Mouse (Mus musculus) forebrain, embryonic 16.5 days (tissue): Measurements from ENCODE around the gene Slc2a9. TPM values are rescaled to one million over a fixed set of nuclear protein-coding genes. Genes with fewer than 3 reads are reported as not detected.

ENCODE experiments used
- ATAC-seq: fragments of 200-750 bp; cut with Nextera tagmentation; 2 replicates; pipeline ENCODE4 v1.8.0; 2017; ENCODE audit warnings: mild to moderate bottlenecking, moderate library complexity
- H3K27ac ChIP-seq: fragments of 300-500 bp; sonication (generic); 2 replicates; pipeline ENCODE4 v1.5.1; 2014; ENCODE audit warnings: low read length, control low read depth
- H3K27me3 ChIP-seq: fragments of 300-500 bp; sonication (generic); replicated peaks from 2 replicates; pipeline ENCODE4 v1.6.1; 2014; ENCODE audit warnings: low read length; ENCODE audit not compliant: control insufficient read depth, insufficient read depth
- H3K36me3 ChIP-seq: fragments of 300-500 bp; sonication (generic); 2 replicates; pipeline ENCODE4 v1.6.1; 2014; ENCODE audit not compliant: control insufficient read depth, insufficient read depth
- H3K4me1 ChIP-seq: fragments of 300-500 bp; sonication (generic); replicated peaks from 2 replicates; pipeline ENCODE4 v1.6.1; 2014; ENCODE audit warnings: low read length; ENCODE audit not compliant: control insufficient read depth, insufficient read depth
- H3K4me2 ChIP-seq: fragments of 300-500 bp; sonication (generic); 2 replicates; pipeline ENCODE4 v1.6.1; 2014; ENCODE audit warnings: mild to moderate bottlenecking, low read length, control low read depth
- H3K4me3 ChIP-seq: fragments of 300-500 bp; sonication (generic); replicated peaks from 2 replicates; pipeline ENCODE4 v1.5.1; 2014; ENCODE audit warnings: mild to moderate bottlenecking, low read length, control low read depth
- H3K9ac ChIP-seq: fragments of 300-500 bp; sonication (generic); replicated peaks from 2 replicates; pipeline ENCODE4 v1.6.1; 2014; ENCODE audit warnings: low read depth, low read length, control low read depth
- H3K9me3 ChIP-seq: fragments of 300-500 bp; sonication (generic); 2 replicates; pipeline ENCODE4 v1.6.1; 2016; ENCODE audit warnings: low read length; ENCODE audit not compliant: control insufficient read depth
- WGBS: fragments of 180-500 bp; shearing (Covaris S2); extraction: QIAGEN DNeasy Blood & Tissue Kit; methylation state at CpG from one replicate; pipeline ENCODE4 v1.1.7; 2014; 5-methylcytosine and 5-hydroxymethylcytosine counted together
- polyA plus RNA-seq: library from polyadenylated mRNA; unstranded; fragments of >200 nt; fragmentation: Nextera tagmentation; extraction: Ambion mirVana; gene quantifications from 2 replicates; pipeline ENCODE4 v1.2.1, GENCODE M21; 2015

Slc2a9 gene
- polyA plus RNA-seq, 1 experiment from 2014 or later = 0.35 TPM

DNA sequence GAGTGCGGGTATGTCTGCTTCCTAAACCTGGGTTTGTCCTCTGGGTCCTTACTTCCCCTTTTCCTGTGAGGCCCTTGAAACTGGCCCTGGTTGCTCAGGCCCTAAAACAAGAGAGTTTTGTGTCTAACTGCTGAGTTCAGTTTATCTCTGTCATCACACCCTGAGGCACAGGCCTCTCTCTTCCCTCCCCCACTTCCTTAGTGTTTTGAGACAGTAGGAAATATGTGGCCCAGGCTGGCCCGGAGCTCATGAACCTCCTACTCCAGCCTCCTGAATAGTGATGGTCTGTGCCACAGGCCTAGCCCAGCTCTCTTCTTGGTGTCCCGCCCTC is 2.5 kb upstream of the Slc2a9 start:
- Histone ChIP-seq H3K4me1 (no peaks in the 10 kb centered on the region), H3K4me2 (no peak overlapping the region), H3K4me3 (no peak overlapping the region), H3K9ac (no peak overlapping the region), H3K9me3 (no peaks in the 10 kb centered on the region), H3K27me3 (no peaks in the 10 kb centered on the region), H3K36me3 (no peaks in the 10 kb centered on the region), H3K27ac (no peak overlapping the region)
- ATAC-seq = no peak
- WGBS = 85% methylated on average over 3 of the region's 3 CpGs

DNA sequence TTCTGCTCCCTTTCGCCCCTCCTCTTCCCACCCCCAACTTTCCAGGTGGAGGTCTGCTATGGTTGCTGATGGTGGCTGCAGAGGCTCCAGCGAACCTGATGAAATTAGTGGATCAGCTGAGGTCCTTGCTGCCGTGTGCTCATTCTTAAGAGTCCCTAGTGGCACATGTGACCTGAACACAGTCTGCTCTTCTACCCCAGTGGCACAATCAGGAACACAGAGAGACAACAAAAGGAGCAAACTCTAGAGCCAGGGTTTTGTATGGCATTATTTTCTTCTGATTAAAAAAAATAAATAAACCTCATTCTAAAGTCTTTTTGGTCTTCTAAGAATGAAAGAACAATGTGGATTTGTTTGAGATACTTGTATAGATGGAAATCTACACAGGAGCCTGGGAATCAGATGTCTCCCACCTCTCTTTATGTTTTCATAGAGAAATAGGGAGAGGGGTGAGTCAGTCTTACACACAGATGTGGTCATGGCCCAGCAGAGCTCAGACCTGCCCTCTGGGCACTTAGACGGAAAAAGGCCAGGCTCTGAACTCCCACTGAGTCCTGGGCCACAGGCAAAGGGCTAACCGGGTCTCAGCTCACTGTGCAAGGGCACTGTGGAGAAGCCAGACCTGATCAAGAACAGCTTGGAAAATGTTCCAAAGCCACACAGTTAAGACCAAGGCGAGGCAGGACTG is 1.9 kb upstream of the Slc2a9 start:
- WGBS = 64% methylated on average over 6 of the region's 6 CpGs
- Histone ChIP-seq H3K9me3 (no peaks in the 10 kb centered on the region), H3K27ac (no peak overlapping the region), H3K27me3 (no peaks in the 10 kb centered on the region), H3K4me2 (no peak overlapping the region), H3K4me3 (no peak overlapping the region), H3K36me3 (no peaks in the 10 kb centered on the region), H3K4me1 (no peaks in the 10 kb centered on the region), H3K9ac (no peak overlapping the region)
- no peak for ATAC-seq

DNA sequence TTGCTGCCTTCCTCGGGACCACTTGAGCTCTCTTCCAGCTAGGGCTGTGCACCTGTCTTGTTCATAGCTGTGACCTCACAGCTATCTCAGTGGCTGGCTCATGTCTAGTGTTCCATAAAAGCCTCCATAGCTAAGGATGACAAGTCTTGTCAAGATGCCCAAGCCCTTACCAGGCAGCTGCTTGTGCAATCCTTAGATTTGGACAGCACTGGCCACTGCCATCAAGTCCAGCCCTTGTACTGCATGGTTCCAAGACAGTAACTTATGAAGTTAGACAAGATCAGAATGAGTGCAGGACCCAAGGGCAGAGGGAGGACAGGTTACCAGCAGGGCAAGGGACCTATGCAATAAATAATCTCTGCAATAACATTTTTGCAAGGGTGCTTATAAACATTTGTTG is 1.2 kb upstream of the Slc2a9 start:
- Histone ChIP-seq H3K36me3 (no peaks in the 10 kb centered on the region), H3K4me2 (no peak overlapping the region), H3K9ac (no peak overlapping the region), H3K4me1 (no peaks in the 10 kb centered on the region), H3K4me3 (no peak overlapping the region), H3K9me3 (no peaks in the 10 kb centered on the region), H3K27ac (no peak overlapping the region), H3K27me3 (no peaks in the 10 kb centered on the region)
- no peak for ATAC-seq
- WGBS = 97% methylated on average over 1 of the region's 1 CpGs

DNA sequence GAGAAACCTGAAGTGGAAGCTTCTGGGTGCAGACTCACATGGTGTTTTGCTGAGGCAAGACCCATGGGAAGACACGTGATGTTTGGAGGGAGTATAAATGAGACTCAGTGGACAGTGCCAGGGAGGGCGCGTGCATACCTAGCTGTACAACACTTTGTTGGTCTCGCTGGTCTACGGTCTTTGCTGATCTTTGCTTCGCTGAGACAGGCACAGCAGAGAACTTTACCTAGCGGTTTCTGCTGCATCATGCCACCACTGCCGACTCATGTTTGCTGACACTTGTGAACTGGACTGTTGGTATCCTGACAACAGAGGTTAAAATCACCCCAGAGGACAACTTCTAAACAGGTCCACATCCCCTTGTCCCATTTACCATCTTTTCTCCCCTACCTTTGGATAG is 2.9 kb downstream of the Slc2a9 start:
- H3K27ac ChIP-seq = no peak overlapping the region
- no peaks in the 10 kb centered on the region for H3K9me3 ChIP-seq
- 90% methylated on average over 8 of the region's 8 CpGs for WGBS
- H3K4me1 ChIP-seq = no peaks in the 10 kb centered on the region; the same call in 1 of the 2 replicates
- no peak overlapping the region for H3K4me2 ChIP-seq
- H3K4me3 ChIP-seq = no peak overlapping the region
- no peak for ATAC-seq
- no peak overlapping the region for H3K9ac ChIP-seq
- H3K27me3 ChIP-seq = no peaks in the 10 kb centered on the region
- H3K36me3 ChIP-seq = no peaks in the 10 kb centered on the region

DNA sequence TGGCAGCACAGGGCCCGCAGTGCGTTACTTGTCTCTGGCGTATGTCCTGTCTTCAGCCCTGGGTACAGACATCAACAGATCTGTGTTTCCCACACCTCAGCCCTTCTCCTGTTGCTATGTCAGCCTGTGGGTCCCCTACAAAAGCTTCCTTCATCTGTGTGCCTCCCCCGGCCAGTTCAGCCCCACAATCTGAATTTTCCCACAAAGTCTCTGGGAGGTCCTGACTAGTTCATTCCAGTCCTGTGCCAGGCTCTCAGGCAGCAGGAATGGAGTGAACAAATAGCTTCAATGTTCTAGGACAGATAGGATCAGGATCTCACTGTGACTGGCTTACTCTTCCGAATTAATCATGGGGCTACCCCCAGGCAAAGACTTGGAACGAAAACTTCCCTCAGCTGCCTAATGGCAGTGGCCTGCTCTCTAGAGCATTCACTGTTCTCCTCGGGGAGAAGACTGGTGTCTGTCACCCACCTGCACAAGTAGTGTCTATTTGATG is 3.6 kb downstream of the Slc2a9 start:
- no peaks in the 10 kb centered on the region; the same call in 1 of the 2 replicates for H3K4me1 ChIP-seq
- no peak overlapping the region for H3K9ac ChIP-seq
- no peaks in the 10 kb centered on the region for H3K36me3 ChIP-seq
- peak; percentile 76 for ATAC-seq
- no peak overlapping the region for H3K4me2 ChIP-seq
- 70% methylated on average over 7 of the region's 7 CpGs for WGBS
- no peak overlapping the region for H3K27ac ChIP-seq
- no peak overlapping the region for H3K4me3 ChIP-seq
- H3K27me3 ChIP-seq = no peaks in the 10 kb centered on the region
- H3K9me3 ChIP-seq = no peaks in the 10 kb centered on the region

DNA sequence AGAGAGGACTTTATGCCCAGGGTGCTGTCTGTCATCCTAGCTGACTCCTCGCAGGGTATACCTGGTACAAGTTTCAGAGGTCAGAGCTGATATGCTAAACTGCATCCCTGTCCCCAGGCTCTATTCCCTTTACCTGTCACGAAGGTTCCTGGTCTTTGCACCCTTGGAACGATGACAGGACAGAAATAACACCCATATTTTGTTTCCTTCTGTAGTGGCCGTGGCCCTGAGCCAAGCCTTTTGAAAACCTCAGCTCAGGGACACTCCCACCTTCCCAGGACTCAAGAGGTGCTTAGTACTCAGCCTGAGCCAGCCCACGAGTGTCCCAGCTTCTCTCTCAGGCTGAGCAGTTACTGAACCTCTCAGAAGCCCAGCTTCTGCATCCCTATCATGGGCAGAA is 4.5 kb downstream of the Slc2a9 start:
- no peak for ATAC-seq
- Histone ChIP-seq H3K9me3 (no peaks in the 10 kb centered on the region), H3K27ac (no peak overlapping the region), H3K27me3 (no peaks in the 10 kb centered on the region), H3K4me1 (no peaks in the 10 kb centered on the region; the same call in 1 of the 2 replicates), H3K36me3 (no peaks in the 10 kb centered on the region), H3K9ac (no peak overlapping the region), H3K4me3 (no peak overlapping the region), H3K4me2 (no peak overlapping the region)
- 60% methylated on average over 5 of the region's 5 CpGs for WGBS

DNA sequence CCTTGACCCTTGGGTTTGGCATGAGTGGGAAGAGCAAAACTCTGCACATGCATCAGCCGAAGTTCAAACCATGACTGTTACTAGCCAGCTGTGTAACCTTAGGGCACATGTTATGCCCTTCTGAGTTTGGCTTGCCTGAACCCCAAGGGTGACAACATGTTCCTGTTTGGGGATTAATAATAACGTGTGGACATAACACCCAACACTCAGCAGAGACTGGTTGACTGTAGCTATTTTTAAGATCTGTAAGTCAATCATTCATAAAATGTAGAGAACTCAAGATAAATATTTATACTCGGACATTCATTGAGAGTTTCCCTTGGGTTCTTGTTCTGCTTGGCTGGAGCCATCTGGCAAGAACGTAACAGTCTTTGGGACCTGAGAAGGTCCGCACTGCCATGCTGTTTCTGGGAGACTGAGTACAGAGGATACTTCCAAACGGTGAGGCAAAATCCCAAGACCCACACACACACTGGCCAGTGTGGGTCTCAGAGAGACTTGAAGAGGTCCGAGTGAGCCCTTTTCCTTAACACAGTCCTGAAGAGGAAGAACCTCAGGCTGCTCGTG is 6.4 kb downstream of the Slc2a9 start:
- no peaks in the 10 kb centered on the region for H3K9me3 ChIP-seq
- H3K36me3 ChIP-seq = no peaks in the 10 kb centered on the region
- H3K4me2 ChIP-seq = no peak overlapping the region
- H3K27ac ChIP-seq = no peak overlapping the region
- H3K4me1 ChIP-seq = no peaks in the 10 kb centered on the region; the same call in 1 of the 2 replicates
- H3K9ac ChIP-seq = no peak overlapping the region
- no peak overlapping the region for H3K4me3 ChIP-seq
- H3K27me3 ChIP-seq = no peaks in the 10 kb centered on the region
- no peak for ATAC-seq
- WGBS = 85% methylated on average over 8 of the region's 8 CpGs

DNA sequence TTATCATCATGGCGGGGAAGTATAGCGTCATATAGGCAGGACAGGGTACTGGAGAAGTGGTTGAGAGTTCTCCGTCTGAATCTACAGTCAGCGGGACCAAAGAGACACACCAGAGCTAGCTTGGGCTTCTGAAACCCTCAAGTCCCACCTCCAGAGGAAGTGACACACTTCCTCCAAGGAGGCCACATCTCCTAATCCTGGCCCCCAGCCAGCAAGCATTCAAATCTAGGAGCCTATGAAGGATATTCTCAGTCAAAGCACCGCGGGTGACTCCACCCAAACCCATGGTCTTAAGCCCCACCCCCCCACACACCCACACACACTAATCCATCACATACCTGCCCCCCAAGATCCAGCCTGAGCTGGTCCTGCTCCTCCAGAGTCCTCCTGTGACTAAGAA is 9.1 kb downstream of the Slc2a9 start:
- no peak overlapping the region for H3K4me2 ChIP-seq

DNA sequence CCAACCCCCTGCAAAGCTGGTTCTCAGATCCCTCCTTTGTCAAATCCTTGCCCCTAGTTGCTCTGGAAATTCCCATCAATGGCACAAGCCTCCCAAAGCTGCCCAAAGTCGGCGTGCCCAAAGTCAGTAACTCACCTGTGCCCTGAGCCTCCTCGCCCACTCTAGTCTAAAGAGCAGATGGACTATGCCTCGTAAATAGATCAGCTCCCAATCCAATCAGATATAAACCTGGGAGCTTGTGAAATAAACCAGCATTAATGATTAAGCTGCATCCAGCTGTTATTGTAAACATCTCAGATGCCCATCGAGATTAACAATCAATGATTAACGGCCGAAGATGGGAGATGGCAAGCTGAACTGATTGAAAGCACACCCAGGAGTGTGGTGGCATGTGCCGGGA is 11.2 kb downstream of the Slc2a9 start:
- Histone ChIP-seq H3K4me1 (no peaks in the 10 kb centered on the region), H3K9me3 (no peaks in the 10 kb centered on the region), H3K4me2 (no peak overlapping the region), H3K27me3 (no peaks in the 10 kb centered on the region), H3K27ac (no peak overlapping the region), H3K36me3 (no peaks in the 10 kb centered on the region), H3K4me3 (no peak overlapping the region), H3K9ac (no peak overlapping the region)
- WGBS = 89% methylated on average over 8 of the region's 8 CpGs
- ATAC-seq = no peak

More for the DNA sequence above, 9.1 kb downstream of the Slc2a9 start:
- Histone ChIP-seq H3K27me3 (no peaks in the 10 kb centered on the region), H3K4me3 (no peak overlapping the region), H3K4me1 (no peaks in the 10 kb centered on the region; the same call in 1 of the 2 replicates), H3K9me3 (no peaks in the 10 kb centered on the region), H3K9ac (no peak overlapping the region), H3K27ac (no peak overlapping the region), H3K36me3 (no peaks in the 10 kb centered on the region)
- WGBS = 92% methylated on average over 6 of the region's 6 CpGs
- no peak for ATAC-seq
